Mouse (Mus musculus) neural tube, embryonic 10.5 days (tissue): ENCODE measurements at regions not wholly inside any gene's neighbourhood (a gene's known extent, or its start where the extent isn't known, plus 50 kb on each side); places are given as distances from the start of the nearest gene placed in this dataset.

Source experiments
- DNase-seq: peaks from one replicate; pipeline ENCODE4 v3.0.0-alpha.2; 2017; ENCODE audit warnings: low spot score; ENCODE audit errors: extremely low spot score

- no peak for DNase-seq
Observed at GRCm38 (mm10) chr11:19145263-19145662, 126.5 kb upstream of the Meis1 start.

GRCm38 (mm10) chr11:19145991-19146390, 127.2 kb upstream of the Meis1 start:
- no peak for DNase-seq

DNA sequence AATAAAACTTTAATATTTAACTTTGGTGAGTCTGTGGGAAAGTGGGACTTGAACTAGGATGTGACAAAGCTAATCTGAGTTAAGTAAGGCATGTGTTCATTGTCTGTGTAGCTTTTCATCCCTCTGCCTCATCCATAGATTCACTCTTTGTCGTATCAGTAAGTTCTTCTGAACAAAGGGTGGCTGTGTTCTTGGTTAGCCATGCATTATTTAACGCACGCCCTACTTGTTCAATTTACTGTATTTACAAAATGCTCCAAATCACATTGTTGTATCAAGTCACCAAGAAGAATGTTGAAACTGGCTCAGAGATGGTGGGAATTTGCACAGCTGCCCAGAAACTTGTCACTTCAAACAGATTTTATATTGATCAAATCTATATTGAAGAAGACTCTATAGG, 132.2 kb upstream of the Meis1 start:
- DNase-seq: no peak

- DNase-seq: no peak
Observed at GRCm38 (mm10) chr11:19153714-19154113, 134.9 kb upstream of the Meis1 start.

- no peak for DNase-seq
Observed at GRCm38 (mm10) chr11:19154813-19155616, 136.2 kb upstream of the Meis1 start.

DNA sequence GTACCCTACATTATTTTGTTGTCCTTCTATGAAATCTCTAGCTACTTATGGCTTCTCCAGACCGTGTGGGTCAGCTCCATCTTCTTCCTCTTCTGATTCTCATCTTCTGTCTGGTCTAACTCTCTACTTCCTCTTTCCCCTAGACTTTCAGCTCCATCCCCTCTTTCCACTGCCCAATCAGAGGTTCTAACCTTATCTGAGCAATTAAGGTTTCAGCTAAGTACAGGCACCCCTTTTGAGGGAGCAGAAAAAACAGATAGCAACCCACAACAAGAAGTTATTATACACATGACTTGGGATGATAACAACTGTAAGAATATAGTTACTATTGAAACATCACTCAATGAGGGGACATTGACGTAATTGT, 136.8 kb upstream of the Meis1 start:
- no peak for DNase-seq

DNA sequence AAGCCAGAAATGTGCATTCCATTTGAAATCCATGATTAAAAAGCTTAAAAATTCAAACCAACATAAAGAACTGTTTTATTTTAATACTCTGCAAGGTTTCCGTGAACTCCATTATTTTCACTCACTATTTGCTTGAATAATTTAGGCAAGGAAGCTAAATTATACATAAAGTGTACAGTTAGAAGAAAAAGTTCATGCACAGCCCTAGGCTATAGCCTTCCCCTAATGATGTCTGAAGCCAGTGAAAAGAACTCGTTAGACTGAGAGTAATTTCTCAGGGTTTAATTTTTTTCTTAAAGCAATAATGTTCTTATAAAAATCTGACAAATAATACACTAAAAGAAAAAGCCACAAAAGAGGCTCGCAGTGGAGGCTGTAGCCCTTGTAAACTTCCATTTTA, 141.4 kb upstream of the Meis1 start:
- no peak for DNase-seq

- no peak for DNase-seq
Observed at GRCm38 (mm10) chr11:19160669-19161068, 141.9 kb upstream of the Meis1 start.

DNA sequence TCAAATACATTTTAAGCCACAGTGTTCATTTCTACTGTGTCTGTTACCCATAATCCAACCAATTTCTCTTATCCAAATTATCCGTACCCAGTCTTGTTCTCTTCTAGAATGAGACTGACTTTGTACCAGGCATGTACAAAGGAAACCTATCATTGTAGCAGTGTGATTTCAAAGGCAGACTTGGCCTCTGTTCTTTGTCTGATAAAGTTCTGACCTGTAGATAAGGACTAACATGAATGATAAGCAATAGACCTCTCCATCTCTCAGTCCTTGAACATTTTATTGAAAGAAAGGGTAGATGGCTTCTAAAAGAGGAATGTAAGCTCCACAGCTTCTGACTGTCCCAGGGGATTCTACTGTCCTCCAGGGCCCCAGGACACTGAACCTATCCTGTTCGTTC, 152.2 kb upstream of the Meis1 start:
- no peak for DNase-seq

DNA sequence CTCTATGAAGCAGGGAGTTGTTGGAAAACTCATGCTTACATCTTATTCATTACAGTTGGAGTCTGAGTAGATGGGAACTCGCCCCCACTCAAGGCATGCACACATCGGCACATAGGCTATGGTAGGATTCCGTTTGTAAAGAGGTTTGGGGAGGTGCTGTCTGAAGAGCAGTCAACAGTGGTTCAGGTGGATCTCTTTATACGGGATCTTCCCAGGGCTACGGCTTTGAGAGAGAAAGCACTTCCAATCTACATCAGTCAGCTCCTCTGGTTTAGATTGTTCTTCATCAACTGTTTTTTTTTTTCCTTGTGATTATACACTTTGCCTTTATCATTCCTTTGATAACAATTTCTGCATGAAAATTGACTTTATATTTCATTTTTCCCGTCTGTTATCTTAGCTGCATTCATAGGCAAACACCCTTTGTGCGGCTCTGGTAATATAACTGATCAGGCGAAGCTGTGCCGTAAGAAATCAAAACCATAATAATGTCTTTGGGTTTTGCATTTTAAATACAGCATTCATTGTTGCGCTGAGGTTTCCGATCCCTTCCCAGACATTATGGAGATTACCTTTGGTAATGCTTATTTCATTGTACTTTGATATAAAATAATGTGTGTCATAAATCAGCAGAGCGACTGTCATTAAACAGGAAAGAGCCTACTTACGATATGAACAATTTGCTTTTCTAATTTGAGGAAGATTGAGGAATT, 155.7 kb upstream of the Meis1 start:
- no peak for DNase-seq

DNA sequence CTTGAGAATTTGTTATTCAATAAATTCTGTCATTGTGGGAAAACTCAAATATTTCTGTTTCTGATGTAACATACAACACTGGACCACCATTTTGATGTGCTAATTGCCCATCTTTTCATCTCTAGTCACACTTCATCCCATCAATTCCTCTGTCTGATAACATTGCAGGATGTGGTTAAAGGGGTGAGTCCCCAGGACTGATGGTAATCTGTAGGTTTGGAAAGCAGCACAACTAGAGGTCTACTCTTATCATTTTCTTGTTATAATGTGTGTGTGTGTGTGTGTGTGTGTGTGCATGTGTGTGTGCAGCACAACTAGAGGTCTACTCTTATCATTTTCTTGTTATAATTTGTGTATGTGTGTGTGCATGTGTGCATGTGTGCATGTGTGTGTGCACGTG, 160.5 kb upstream of the Meis1 start:
- DNase-seq: no peak

DNA sequence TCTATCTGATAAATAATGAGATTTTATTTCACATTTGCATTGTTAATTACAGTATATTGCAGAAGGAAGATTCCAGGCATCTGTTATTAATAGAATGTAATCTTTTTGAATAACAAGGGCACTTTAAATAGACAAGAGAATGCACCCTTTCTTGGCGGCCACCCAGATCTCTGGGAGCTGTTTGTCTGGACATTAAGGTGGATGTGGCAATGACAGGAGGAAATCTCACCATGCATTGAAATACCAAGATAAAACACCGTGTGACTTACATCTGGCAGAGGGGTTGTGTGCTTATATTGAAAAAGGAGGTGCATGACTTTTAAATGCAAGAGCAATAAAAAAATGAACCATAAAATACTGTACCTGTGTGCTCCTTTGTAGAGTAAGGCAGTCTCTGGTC, 171.0 kb upstream of the Meis1 start:
- DNase-seq: no peak

DNA sequence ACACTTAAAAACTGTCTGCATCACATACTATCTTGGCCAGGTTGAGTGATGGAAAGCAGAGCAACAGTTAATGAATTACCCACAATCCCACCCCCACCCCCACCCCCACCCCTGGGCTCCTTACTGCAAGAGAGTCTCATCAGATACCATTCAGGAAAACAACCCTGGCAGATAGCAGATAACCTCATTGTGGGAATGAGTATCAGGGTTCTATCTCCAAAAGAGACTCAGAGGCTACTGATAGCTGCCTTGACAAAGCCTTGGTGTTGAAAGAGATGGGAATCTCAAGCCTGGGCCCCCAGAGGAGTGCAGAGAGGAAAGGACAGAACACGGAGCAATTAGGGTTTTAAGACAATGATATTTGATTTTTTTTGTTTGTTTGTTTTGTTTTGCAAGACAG, 175.7 kb upstream of the Meis1 start:
- no peak for DNase-seq

- DNase-seq: no peak
Observed at GRCm38 (mm10) chr11:19197790-19198189, 179.0 kb upstream of the Meis1 start.

GRCm38 (mm10) chr11:19202602-19203517, 184.1 kb upstream of the Meis1 start:
- no peak for DNase-seq

DNA sequence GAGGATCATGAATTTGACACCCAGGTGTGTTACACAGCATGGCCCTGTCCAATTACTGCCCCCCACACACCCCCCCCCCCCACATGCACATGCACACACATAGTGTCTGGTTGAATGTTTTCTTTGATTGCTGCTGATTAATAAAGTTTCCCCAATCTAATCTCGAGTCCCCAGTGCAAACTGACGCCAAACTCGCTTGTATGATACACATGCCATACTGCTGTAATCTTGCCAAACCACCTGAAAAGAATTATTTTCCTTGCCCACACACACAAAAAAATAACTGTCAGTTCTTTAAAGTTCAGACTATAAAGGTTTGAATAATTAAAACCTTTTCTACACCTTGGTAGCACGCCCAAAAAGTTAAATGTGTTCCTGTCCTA, 184.7 kb upstream of the Meis1 start:
- DNase-seq: no peak

GRCm38 (mm10) chr11:19203968-19204367, 185.2 kb upstream of the Meis1 start:
- no peak for DNase-seq

DNA sequence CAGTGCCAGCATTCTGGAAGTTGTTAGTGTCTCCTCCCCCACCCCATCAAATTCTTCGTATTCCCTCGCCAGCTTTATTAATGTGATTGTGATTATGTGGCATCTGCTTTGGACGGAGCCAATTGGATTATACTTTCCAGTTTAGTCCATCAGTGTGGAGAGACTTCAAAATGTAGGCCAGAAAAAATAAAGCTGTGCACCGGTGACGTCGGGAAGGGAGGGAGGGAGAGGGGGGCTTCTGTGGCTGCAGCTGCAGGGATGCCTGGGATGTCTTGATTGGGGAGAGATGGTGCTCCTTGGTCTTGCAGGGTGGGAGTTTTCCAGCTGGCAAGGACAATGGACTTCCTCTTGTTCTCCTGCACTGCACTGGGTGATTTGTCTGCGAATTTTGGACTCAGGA, 185.7 kb upstream of the Meis1 start:
- DNase-seq: no peak

- DNase-seq: no peak
Observed at GRCm38 (mm10) chr11:19205174-19205573, 186.4 kb upstream of the Meis1 start.

DNA sequence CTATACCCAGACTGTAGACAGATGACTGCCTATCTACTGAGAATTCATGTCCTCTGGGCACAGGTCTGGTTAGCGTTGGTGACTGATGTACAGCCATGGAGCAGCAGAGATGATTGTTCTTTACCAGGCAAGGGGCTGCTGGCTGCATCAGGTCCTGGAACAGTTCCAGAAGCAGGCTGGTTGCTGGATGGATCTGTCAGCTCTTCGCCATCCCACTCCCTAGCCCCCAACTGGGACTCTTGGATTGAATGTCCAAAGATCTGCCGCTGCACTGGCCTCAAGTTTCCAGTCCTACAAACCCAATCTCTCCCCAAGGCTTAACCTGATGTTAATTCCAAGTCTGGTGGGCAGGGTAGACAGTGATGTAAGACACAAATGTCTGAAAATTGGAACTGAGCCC, 200.7 kb upstream of the Meis1 start:
- DNase-seq: no peak

- DNase-seq: no peak
Observed at GRCm38 (mm10) chr11:19221442-19221841, 202.7 kb upstream of the Meis1 start.

DNA sequence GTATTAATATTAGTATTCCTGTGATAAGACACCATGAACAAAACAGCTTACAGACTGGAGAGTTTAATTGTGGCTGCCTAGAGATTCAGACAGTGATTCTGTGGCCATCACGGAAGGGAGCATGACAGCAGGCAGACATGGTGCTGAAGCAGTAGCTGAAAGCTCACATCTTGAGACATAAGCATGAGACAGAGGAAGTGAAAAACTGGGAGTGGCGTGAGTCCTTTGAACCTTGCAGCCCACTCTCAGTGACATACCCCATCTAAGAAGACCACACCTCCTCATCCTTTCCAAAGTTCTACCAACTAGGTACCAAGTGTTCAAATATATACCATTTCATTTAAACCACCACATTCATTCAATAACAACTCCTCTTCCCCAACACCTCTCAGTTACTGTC, 208.0 kb upstream of the Meis1 start:
- no peak for DNase-seq
